Mouse (Mus musculus) ES-Bruce4 (cell line): ENCODE results near the gene Kdm2b.

Source experiments
- CTCF ChIP-seq: IDR thresholded peaks from one replicate; pipeline ENCODE4 v1.8.1; 2011; ENCODE audit warnings: low read depth, low read length
- EP300 ChIP-seq: IDR thresholded peaks from 2 replicates; pipeline ENCODE4 v1.6.1; 2011; ENCODE audit warnings: low read depth, low read length; ENCODE audit not compliant: insufficient read depth
- POLR2A ChIP-seq: IDR thresholded peaks from one replicate; pipeline ENCODE4 v1.8.1; 2011; ENCODE audit warnings: low read length; ENCODE audit not compliant: insufficient read depth

DNA sequence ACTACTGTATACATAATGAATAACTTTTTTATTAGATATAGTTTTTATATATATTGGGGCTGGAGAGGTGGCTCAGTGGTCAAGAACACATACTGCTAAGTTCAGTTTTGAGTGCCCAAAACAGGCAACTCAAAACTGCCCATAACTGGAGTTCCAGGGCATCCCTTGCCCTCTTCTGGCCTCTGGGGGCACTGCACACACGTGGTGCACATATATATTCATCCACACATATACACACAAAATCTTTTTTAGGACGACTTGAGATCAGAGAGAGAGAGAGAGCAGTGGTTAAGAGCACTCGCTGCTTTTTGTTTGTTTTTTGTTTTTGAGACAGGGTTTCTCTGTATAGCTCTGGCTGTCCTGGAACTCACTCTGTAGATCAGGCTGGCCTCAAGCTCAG is 41.7 kb upstream of the Kdm2b start:
- TF ChIP-seq POLR2A (no peak), CTCF (peak; percentile 9), EP300 (no peak)
